Mouse (Mus musculus) midbrain, embryonic 10.5 days (tissue): ENCODE data around the gene Cdc27. TPM values are rescaled to one million over a fixed set of nuclear protein-coding genes. Genes with fewer than 3 reads are reported as not detected.

Experiments
- DNase-seq: peaks from one replicate; pipeline ENCODE4 v3.0.0-alpha.2; 2017; ENCODE audit warnings: low spot score
- H3K27ac ChIP-seq: fragments of 300-500 bp; sonication (generic); replicated peaks from 2 replicates; pipeline ENCODE4 v1.5.1; 2016; ENCODE audit warnings: mild to moderate bottlenecking
- H3K27me3 ChIP-seq: fragments of 300-500 bp; sonication (generic); 2 replicates; pipeline ENCODE4 v1.6.1; 2016; ENCODE audit warnings: low read depth, mild to moderate bottlenecking; ENCODE audit not compliant: poor library complexity, severe bottlenecking
- H3K36me3 ChIP-seq: fragments of 300-500 bp; sonication (generic); 2 replicates; pipeline ENCODE4 v1.6.1; 2016; ENCODE audit warnings: mild to moderate bottlenecking, moderate library complexity
- H3K4me1 ChIP-seq: fragments of 300-500 bp; sonication (generic); 2 replicates; pipeline ENCODE4 v1.6.1; 2016
- H3K4me3 ChIP-seq: fragments of 300-500 bp; sonication (generic); 2 replicates; pipeline ENCODE4 v1.5.1; 2016; ENCODE audit warnings: mild to moderate bottlenecking, moderate library complexity
- H3K9me3 ChIP-seq: fragments of 300-500 bp; sonication (generic); replicated peaks from 2 replicates; pipeline ENCODE4 v1.6.1; 2016; ENCODE audit warnings: mild to moderate bottlenecking
- WGBS: fragments of 180-500 bp; shearing (Covaris S2); methylation state at CpG from one replicate; pipeline ENCODE4 v1.1.7; 2016; 5-methylcytosine and 5-hydroxymethylcytosine counted together
- polyA plus RNA-seq: library from polyadenylated mRNA; unstranded; fragments of >200 nt; fragmentation: Nextera tagmentation; extraction: Ambion mirVana; gene quantifications from 2 replicates; pipeline ENCODE4 v1.2.1, GENCODE M21; 2016

The Cdc27 gene
- polyA plus RNA-seq, 1 experiment from 2014 or later = 47.3 TPM

GRCm38 (mm10) chr11:104461551-104461950, 88.9 kb downstream of the Cdc27 start:
- Histone ChIP-seq H3K9me3 (no peaks in the 10 kb centered on the region), H3K27me3 (no peaks in the 10 kb centered on the region), H3K36me3 (peaks cover 58% of the 10 kb centered on the region), H3K4me1 (peaks cover 1% of the 10 kb centered on the region; the same call in 1 of the 2 replicates), H3K4me3 (no peak overlapping the region), H3K27ac (no peak overlapping the region)
- DNase-seq = no peak

- Histone ChIP-seq H3K9me3 (no peaks in the 10 kb centered on the region), H3K36me3 (peaks cover 49% of the 10 kb centered on the region), H3K4me1 (no peaks in the 10 kb centered on the region), H3K27ac (no peak overlapping the region), H3K4me3 (no peak overlapping the region), H3K27me3 (no peaks in the 10 kb centered on the region)
- no peak for DNase-seq
- WGBS = 86% methylated on average over 2 of the region's 2 CpGs
These were observed 90.7 kb downstream of the Cdc27 start for GRCm38 (mm10) chr11:104459671-104460070.

- 76% methylated on average over 2 of the region's 2 CpGs for WGBS
These were observed 91.9 kb downstream of the Cdc27 start for GRCm38 (mm10) chr11:104458507-104458906.

More at GRCm38 (mm10) chr11:104458507-104458906, 91.9 kb downstream of the Cdc27 start:
- H3K9me3 ChIP-seq = no peaks in the 10 kb centered on the region
- no peak overlapping the region for H3K4me3 ChIP-seq
- no peak overlapping the region for H3K27ac ChIP-seq
- no peaks in the 10 kb centered on the region for H3K4me1 ChIP-seq
- no peak for DNase-seq
- no peaks in the 10 kb centered on the region for H3K27me3 ChIP-seq
- H3K36me3 ChIP-seq = peaks cover 38% of the 10 kb centered on the region

Other genes starting within 250 kb of the Cdc27 start
- 24.5 and 27.9 TPM in 2 replicates for gene Kansl1, start 81.8 kb downstream of the Cdc27 start, polyA plus RNA-seq
- 0.94 and 1.2 TPM in 2 replicates for gene Myl4, start within 50 bp of the Cdc27 start, polyA plus RNA-seq
- 3.7 and 4.7 TPM in 2 replicates for gene Itgb3, start 57.4 kb upstream of the Cdc27 start, polyA plus RNA-seq
- not detected in 2 replicates for gene Gm11639, start 135.1 kb upstream of the Cdc27 start, polyA plus RNA-seq